Mouse (Mus musculus): ENCODE measurements at regions not wholly inside any gene's neighbourhood (a gene's known extent, or its start where the extent isn't known, plus 50 kb on each side); places are given as distances from the start of the nearest gene placed in this dataset.

GRCm38 (mm10) chr12:17621487-17621888, 69.2 kb upstream of the Hpcal1 start:
- Histone ChIP-seq H3K27me3 (ENCODE audit: control insufficient read depth, insufficient read depth, low read length) (no peaks in the 10 kb centered on the region), H3K36me3 (ENCODE audit: control insufficient read depth, insufficient read depth, low read length) (no peaks in the 10 kb centered on the region), H3K4me3 (ENCODE audit: insufficient read depth, low read depth, low read length) (no peak overlapping the region), H3K27ac (replicated peaks; ENCODE audit: insufficient read depth, low read depth, low read length) (no peak overlapping the region), H3K9ac (ENCODE audit: low read depth, low read length) (no peak overlapping the region), H3K4me1 (ENCODE audit: control insufficient read depth, insufficient read depth, low read length) (no peaks in the 10 kb centered on the region), H3K79me2 (ENCODE audit: control insufficient read depth, insufficient read depth, low read length) (no peaks in the 10 kb centered on the region)
- no peak for DNase-seq (ENCODE audit: extremely low read depth, low read depth, low spot score)
- TF ChIP-seq POLR2A (IDR thresholded peaks at IDR 0.05; ENCODE audit: extremely low read depth, insufficient read depth, low read length) (no peak), CTCF (IDR thresholded peaks at IDR 0.05; ENCODE audit: low read depth, low read length) (no peak)
- WGBS = 86% methylated on average over 6 of the region's 6 CpGs

- DNase-seq (ENCODE audit: extremely low read depth, low read depth, low spot score) = no peak
These were observed 68.1 kb upstream of the Hpcal1 start for GRCm38 (mm10) chr12:17622509-17623005.

GRCm38 (mm10) chr12:17626043-17626442, 64.6 kb upstream of the Hpcal1 start:
- H3K79me2 ChIP-seq (ENCODE audit: control insufficient read depth, insufficient read depth, low read length) = no peaks in the 10 kb centered on the region
- WGBS = 73% methylated on average over 3 of the region's 3 CpGs

More at GRCm38 (mm10) chr12:17622509-17623005, 68.1 kb upstream of the Hpcal1 start:
- H3K9ac ChIP-seq (ENCODE audit: low read depth, low read length) = no peak overlapping the region
- H3K27me3 ChIP-seq (ENCODE audit: control insufficient read depth, insufficient read depth, low read length) = no peaks in the 10 kb centered on the region
- no peaks in the 10 kb centered on the region for H3K79me2 ChIP-seq (ENCODE audit: control insufficient read depth, insufficient read depth, low read length)
- TF ChIP-seq CTCF (IDR thresholded peaks at IDR 0.05; ENCODE audit: low read depth, low read length) (no peak), POLR2A (IDR thresholded peaks at IDR 0.05; ENCODE audit: extremely low read depth, insufficient read depth, low read length) (no peak)
- no peak overlapping the region for H3K27ac ChIP-seq (replicated peaks; ENCODE audit: insufficient read depth, low read depth, low read length)
- H3K36me3 ChIP-seq (ENCODE audit: control insufficient read depth, insufficient read depth, low read length) = no peaks in the 10 kb centered on the region
- H3K4me3 ChIP-seq (ENCODE audit: insufficient read depth, low read depth, low read length) = no peak overlapping the region
- 82% methylated on average over 8 of the region's 8 CpGs for WGBS
- no peaks in the 10 kb centered on the region for H3K4me1 ChIP-seq (ENCODE audit: control insufficient read depth, insufficient read depth, low read length)

GRCm38 (mm10) chr12:17631161-17631560, 59.5 kb upstream of the Hpcal1 start:
- no peaks in the 10 kb centered on the region for H3K79me2 ChIP-seq (ENCODE audit: control insufficient read depth, insufficient read depth, low read length)
- no peaks in the 10 kb centered on the region for H3K36me3 ChIP-seq (ENCODE audit: control insufficient read depth, insufficient read depth, low read length)
- 96% methylated on average over 2 of the region's 2 CpGs for WGBS
- H3K27ac ChIP-seq (replicated peaks; ENCODE audit: insufficient read depth, low read depth, low read length) = no peak overlapping the region
- H3K9ac ChIP-seq (ENCODE audit: low read depth, low read length) = no peak overlapping the region
- H3K4me3 ChIP-seq (ENCODE audit: insufficient read depth, low read depth, low read length) = no peak overlapping the region
- no peaks in the 10 kb centered on the region for H3K27me3 ChIP-seq (ENCODE audit: control insufficient read depth, insufficient read depth, low read length)
- DNase-seq (ENCODE audit: extremely low read depth, low read depth, low spot score) = no peak
- no peaks in the 10 kb centered on the region for H3K4me1 ChIP-seq (ENCODE audit: control insufficient read depth, insufficient read depth, low read length)
- TF ChIP-seq POLR2A (IDR thresholded peaks at IDR 0.05; ENCODE audit: extremely low read depth, insufficient read depth, low read length) = no peak
- no peak for TF ChIP-seq CTCF (IDR thresholded peaks at IDR 0.05; ENCODE audit: low read depth, low read length)

More at GRCm38 (mm10) chr12:17626043-17626442, 64.6 kb upstream of the Hpcal1 start:
- Histone ChIP-seq H3K9ac (ENCODE audit: low read depth, low read length) (no peak overlapping the region), H3K4me1 (ENCODE audit: control insufficient read depth, insufficient read depth, low read length) (no peaks in the 10 kb centered on the region), H3K4me3 (ENCODE audit: insufficient read depth, low read depth, low read length) (no peak overlapping the region), H3K27ac (replicated peaks; ENCODE audit: insufficient read depth, low read depth, low read length) (no peak overlapping the region), H3K27me3 (ENCODE audit: control insufficient read depth, insufficient read depth, low read length) (no peaks in the 10 kb centered on the region), H3K36me3 (ENCODE audit: control insufficient read depth, insufficient read depth, low read length) (no peaks in the 10 kb centered on the region)
- TF ChIP-seq POLR2A (IDR thresholded peaks at IDR 0.05; ENCODE audit: extremely low read depth, insufficient read depth, low read length) = no peak
- DNase-seq (ENCODE audit: extremely low read depth, low read depth, low spot score) = no peak

- Histone ChIP-seq H3K4me3 (ENCODE audit: insufficient read depth, low read depth, low read length) (no peak overlapping the region), H3K4me1 (ENCODE audit: control insufficient read depth, insufficient read depth, low read length) (no peaks in the 10 kb centered on the region), H3K36me3 (ENCODE audit: control insufficient read depth, insufficient read depth, low read length) (no peaks in the 10 kb centered on the region), H3K79me2 (ENCODE audit: control insufficient read depth, insufficient read depth, low read length) (no peaks in the 10 kb centered on the region), H3K27me3 (ENCODE audit: control insufficient read depth, insufficient read depth, low read length) (no peaks in the 10 kb centered on the region), H3K9ac (ENCODE audit: low read depth, low read length) (no peak overlapping the region), H3K27ac (replicated peaks; ENCODE audit: insufficient read depth, low read depth, low read length) (no peak overlapping the region)
- 89% methylated on average over 8 of the region's 8 CpGs for WGBS
- no peak for DNase-seq (ENCODE audit: extremely low read depth, low read depth, low spot score)
- TF ChIP-seq CTCF (IDR thresholded peaks at IDR 0.05; ENCODE audit: low read depth, low read length) (no peak), POLR2A (IDR thresholded peaks at IDR 0.05; ENCODE audit: extremely low read depth, insufficient read depth, low read length) (no peak)
These were observed 54.5 kb upstream of the Hpcal1 start for GRCm38 (mm10) chr12:17636146-17636545.

- no peaks in the 10 kb centered on the region for H3K4me1 ChIP-seq (ENCODE audit: control insufficient read depth, insufficient read depth, low read length)
- no peaks in the 10 kb centered on the region for H3K79me2 ChIP-seq (ENCODE audit: control insufficient read depth, insufficient read depth, low read length)
- no peak for TF ChIP-seq POLR2A (IDR thresholded peaks at IDR 0.05; ENCODE audit: extremely low read depth, insufficient read depth, low read length)
- TF ChIP-seq CTCF (IDR thresholded peaks at IDR 0.05; ENCODE audit: low read depth, low read length) = no peak
- H3K4me3 ChIP-seq (ENCODE audit: insufficient read depth, low read depth, low read length) = no peak overlapping the region
- H3K9ac ChIP-seq (ENCODE audit: low read depth, low read length) = no peak overlapping the region
- 74% methylated on average over 6 of the region's 6 CpGs for WGBS
- no peak for DNase-seq (ENCODE audit: extremely low read depth, low read depth, low spot score)
- no peaks in the 10 kb centered on the region for H3K36me3 ChIP-seq (ENCODE audit: control insufficient read depth, insufficient read depth, low read length)
- H3K27me3 ChIP-seq (ENCODE audit: control insufficient read depth, insufficient read depth, low read length) = no peaks in the 10 kb centered on the region
- H3K27ac ChIP-seq (replicated peaks; ENCODE audit: insufficient read depth, low read depth, low read length) = no peak overlapping the region
These were observed 54.1 kb upstream of the Hpcal1 start for GRCm38 (mm10) chr12:17636590-17636989.
